26 mouse cellular contexts compared by ENCODE assay signal in genomic region chr5:143359263-143359662, GRCm38 (mm10). TPM values are rescaled to one million over a fixed set of nuclear protein-coding genes. Genes with fewer than 3 reads are reported as not detected.
DNase-seq lines count a peak whose midpoint lies in the region; ATAC-seq and TF ChIP-seq lines count a peak whose summit lies in the region.
"Had no signal": no experiment of that assay in that cellular context is flagged by ENCODE, and none has a peak within 500 bp of the region (broad histone marks: within the 10 kb centered on the region; RNA-seq: fewer than 3 reads in every experiment).

No protein-coding gene starts in this region.

- H3K27ac ChIP-seq in ES-Bruce4 (ENCODE audit: insufficient read depth, low read length) = no peak overlapping the region
- H3K27ac ChIP-seq: embryonic facial prominence, embryonic 15.5 days; forebrain, embryonic 10.5 days; forebrain, embryonic 15.5 days; gastrocnemius, adult 2 months; heart, embryonic 10.5 days; hindbrain, embryonic 12.5 days had no signal

- TF ChIP-seq POLR2A in ES-Bruce4 (IDR thresholded peaks at IDR 0.05; ENCODE audit: insufficient read depth, low read length) = no peak

- H3K4me3 ChIP-seq in ES-Bruce4 (ENCODE audit: low read depth, low read length) = no peak overlapping the region
- H3K4me3 ChIP-seq: embryonic facial prominence, embryonic 15.5 days; erythroblast, embryonic 14.5 days; forebrain, embryonic 10.5 days; forebrain, embryonic 15.5 days; gastrocnemius, adult 2 months; heart, embryonic 10.5 days; hindbrain, embryonic 12.5 days had no signal

- no peak for TF ChIP-seq EP300 in ES-Bruce4 (IDR thresholded peaks at IDR 0.05; ENCODE audit: insufficient read depth, low read depth, low read length)

- no peaks in the 10 kb centered on the region for H3K9me3 ChIP-seq in ES-Bruce4 (replicated peaks; ENCODE audit: control insufficient read depth, insufficient read depth, low read length, poor library complexity, severe bottlenecking)
- H3K9me3 ChIP-seq: embryonic facial prominence, embryonic 15.5 days; forebrain, embryonic 10.5 days; forebrain, embryonic 15.5 days; heart, embryonic 10.5 days; hindbrain, embryonic 12.5 days had no signal

- H3K27me3 ChIP-seq in ES-Bruce4 (ENCODE audit: control insufficient read depth, insufficient read depth, low read length, poor library complexity, severe bottlenecking) = no peaks in the 10 kb centered on the region

- no peaks in the 10 kb centered on the region for H3K4me1 ChIP-seq in ES-Bruce4 (ENCODE audit: control insufficient read depth, insufficient read depth, low read length)

- H3K36me3 ChIP-seq in ES-Bruce4 (ENCODE audit: control insufficient read depth, insufficient read depth, low read length, poor library complexity, severe bottlenecking) = no peaks in the 10 kb centered on the region
- H3K36me3 ChIP-seq: embryonic facial prominence, embryonic 15.5 days; forebrain, embryonic 10.5 days; forebrain, embryonic 15.5 days; heart, embryonic 10.5 days; hindbrain, embryonic 12.5 days had no signal

- ATAC-seq in frontal cortex, adult (ENCODE audit: low TSS enrichment) = peak; percentile 34; the same call in 1 of the 2 replicates
- ATAC-seq: activated CD4-positive, CD25-positive, alpha-beta regulatory T cell, adult 4 months; forebrain, embryonic 15.5 days; hindbrain, embryonic 16.5 days; inflammation-experienced regulatory T-cells, adult 6 months; intestine, postnatal 0 days had no signal

- peak; percentile 6 for TF ChIP-seq CTCF in ES-Bruce4 (IDR thresholded peaks at IDR 0.05; ENCODE audit: low read depth, low read length)

- no peak for DNase-seq in frontal cortex, postnatal 36 days (ENCODE audit: low spot score in 2 of 2)
- DNase-seq in 3T3-L1 (ENCODE audit: low read depth, low spot score) (peak; percentile 7), ZHBTc4 (ENCODE audit: low read depth, low spot score) (peak; percentile 60)
- DNase-seq in right cerebral cortex, postnatal 4 days = no peak
- no peak for DNase-seq in ovary, postnatal 36 days (ENCODE audit: low spot score)
- DNase-seq in gastrocnemius, postnatal 10 days = no peak
- DNase-seq: cerebellum, adult 11 months; cerebellum, adult 8-10 months; embryo, embryonic 11 days; gastrocnemius, adult 2 months; heart, adult 18-20 months; heart, postnatal 10 days; heart, postnatal 4 days had no signal

- H3K9ac ChIP-seq in ES-Bruce4 (ENCODE audit: low read depth, poor library complexity, severe bottlenecking) = no peak overlapping the region
- H3K9ac ChIP-seq: embryonic facial prominence, embryonic 15.5 days; forebrain, embryonic 15.5 days; hindbrain, embryonic 12.5 days had no signal

RNA-seq across cellular contexts. Expression of gene Grid2ip, which starts 2.1 kb away (rescaled TPM):
- 0.38 and 0.57 TPM in 2 replicates for polyA plus RNA-seq in ES-Bruce4 (2011; ENCODE audit: insufficient read depth, insufficient read length, low read depth, missing spikeins)
- total RNA-seq in gastrocnemius, postnatal 10 days (2021) = under 1 TPM; 0.05 to 0.11 TPM
- total RNA-seq: common myeloid progenitor, adult 5-6 weeks; gastrocnemius, adult 2 months; heart, adult 18-20 months; heart, postnatal 10 days had no signal
- polyA plus RNA-seq: activated CD4-positive, CD25-positive, alpha-beta regulatory T cell, adult 4 months; erythroblast, embryonic 14.5 days; inflammation-experienced regulatory T-cells, adult 6 months had no signal

RNA-seq across cellular contexts. Expression of gene Zdhhc4, which starts 30.2 kb away (rescaled TPM):
- 27.2 and 28.9 TPM in 2 replicates for polyA plus RNA-seq in ES-Bruce4 (2011; ENCODE audit: insufficient read depth, insufficient read length, low read depth, missing spikeins)
- 10 to 100 TPM; 35.0 to 37.5 TPM for total RNA-seq in gastrocnemius, postnatal 10 days (2021)

RNA-seq across cellular contexts. Expression of gene E130309D02Rik, which starts 44.1 kb away (rescaled TPM):
- 22.3 and 23.8 TPM in 2 replicates for polyA plus RNA-seq in ES-Bruce4 (2011; ENCODE audit: insufficient read depth, insufficient read length, low read depth, missing spikeins)
- 10 to 100 TPM; 10.6 to 11.6 TPM for total RNA-seq in gastrocnemius, postnatal 10 days (2021)

RNA-seq across cellular contexts. Expression of gene Kdelr2, which starts 44.4 kb away (rescaled TPM):
- polyA plus RNA-seq in ES-Bruce4 (2011; ENCODE audit: insufficient read depth, insufficient read length, low read depth, missing spikeins) = 80.1 and 80.4 TPM in 2 replicates
- 100 to 1,000 TPM in 1 of 2 experiments, 10 to 100 TPM in 1; 89.0 to 110 TPM for total RNA-seq in gastrocnemius, postnatal 10 days (2021)

Comparison
In these comparisons a context has a peak if more than half of its experiments do, and no peak if none do; other contexts are left out.
1. DNase-seq: peak in 3T3-L1 (single experiment) and ZHBTc4 (single experiment); none in frontal cortex, postnatal 36 days (0 of 2), right cerebral cortex, postnatal 4 days (single experiment), ovary, postnatal 36 days (single experiment) and gastrocnemius, postnatal 10 days (single experiment).